Mouse (Mus musculus): ENCODE results near the gene Selenow. TPM values are rescaled to one million over a fixed set of nuclear protein-coding genes. Genes with fewer than 3 reads are reported as not detected.

Gene Selenow
- polyA plus RNA-seq, 1 experiment from 2014 or later, result 739 TPM

DNA sequence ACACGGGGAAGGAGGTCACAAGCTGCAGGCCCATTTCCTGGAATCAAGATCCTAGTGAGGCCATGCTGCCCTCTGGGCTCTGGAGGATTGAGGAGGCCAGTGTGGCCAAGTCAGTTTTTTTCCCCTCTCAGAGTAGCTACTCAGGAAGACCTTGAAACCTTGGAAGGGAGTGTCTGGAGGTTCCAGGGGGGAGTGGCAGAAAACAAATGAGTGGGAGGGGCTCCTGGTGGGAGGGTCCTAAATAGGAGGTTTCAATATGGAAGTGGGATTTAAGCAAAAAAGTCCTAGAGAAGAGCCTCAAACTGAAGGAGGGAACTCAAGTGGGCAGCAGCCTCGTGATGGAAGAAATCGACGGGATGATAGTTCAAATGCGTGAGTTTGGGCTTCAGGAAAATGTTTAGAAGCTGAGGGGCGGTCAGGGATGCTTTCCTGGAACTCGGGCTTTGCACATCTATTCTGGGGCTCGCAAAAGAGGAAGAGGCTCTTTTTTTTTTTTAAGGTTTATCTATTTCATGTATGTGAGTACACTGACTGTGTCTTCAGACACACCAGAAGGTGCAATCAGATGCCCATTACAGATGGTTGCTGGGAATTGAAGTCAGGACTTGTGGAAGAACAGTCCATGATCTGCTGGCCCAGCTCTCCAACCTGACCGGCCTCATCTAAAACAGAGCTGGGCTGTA, 20.7 kb downstream of the Selenow start:
- H3K4me3 ChIP-seq (replicated peaks; ENCODE audit: low read length), result no peak overlapping the region
- H3K9ac ChIP-seq (ENCODE audit: low read length), result no peak overlapping the region
- H3K4me2 ChIP-seq (ENCODE audit: low read depth, low read length), result no peak overlapping the region
- 76% methylated on average over 9 of the region's 9 CpGs for WGBS
- no peaks in the 10 kb centered on the region for H3K9me3 ChIP-seq (replicated peaks; ENCODE audit: control insufficient read depth, low read length)
- H3K27ac ChIP-seq (ENCODE audit: low read length), result no peak overlapping the region
- no peaks in the 10 kb centered on the region for H3K36me3 ChIP-seq (ENCODE audit: control insufficient read depth, insufficient read depth, low read length)
- ATAC-seq (ENCODE audit: insufficient read depth, low FRiP score), result no peak
- no peaks in the 10 kb centered on the region for H3K27me3 ChIP-seq (ENCODE audit: control insufficient read depth, insufficient read depth, low read length)
- H3K4me1 ChIP-seq (ENCODE audit: control insufficient read depth, insufficient read depth, low read length), result no peaks in the 10 kb centered on the region

DNA sequence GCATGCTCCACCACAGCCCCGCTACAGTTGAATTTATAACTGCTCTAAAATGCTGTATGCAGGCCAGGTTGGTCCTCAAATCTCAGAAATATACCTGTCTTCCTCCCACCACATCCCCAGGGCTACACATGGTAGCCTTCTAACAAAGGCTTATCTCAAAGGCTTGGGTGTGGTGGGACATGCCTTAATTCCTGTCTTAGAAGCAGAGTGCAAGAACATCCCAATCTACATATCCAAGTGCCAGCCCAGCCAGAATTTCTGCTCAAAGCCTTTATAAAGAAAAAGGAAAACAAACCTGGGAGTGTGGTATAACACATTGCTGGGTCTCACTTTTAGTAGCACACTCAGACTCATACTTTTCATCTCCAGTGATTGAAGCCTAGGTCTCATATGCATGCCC, 28.0 kb downstream of the Selenow start:
- H3K4me3 ChIP-seq (replicated peaks; ENCODE audit: low read length), result no peak overlapping the region
- ATAC-seq (ENCODE audit: insufficient read depth, low FRiP score), result no peak
- H3K9ac ChIP-seq (ENCODE audit: low read length), result no peak overlapping the region
- H3K36me3 ChIP-seq (ENCODE audit: control insufficient read depth, insufficient read depth, low read length), result no peaks in the 10 kb centered on the region
- no peak overlapping the region for H3K4me2 ChIP-seq (ENCODE audit: low read depth, low read length)
- no peaks in the 10 kb centered on the region for H3K9me3 ChIP-seq (replicated peaks; ENCODE audit: control insufficient read depth, low read length)
- H3K27ac ChIP-seq (ENCODE audit: low read length), result no peak overlapping the region
- WGBS, result 72% methylated on average over 1 of the region's 1 CpGs
- no peaks in the 10 kb centered on the region for H3K4me1 ChIP-seq (ENCODE audit: control insufficient read depth, insufficient read depth, low read length)
- H3K27me3 ChIP-seq (ENCODE audit: control insufficient read depth, insufficient read depth, low read length), result no peaks in the 10 kb centered on the region

DNA sequence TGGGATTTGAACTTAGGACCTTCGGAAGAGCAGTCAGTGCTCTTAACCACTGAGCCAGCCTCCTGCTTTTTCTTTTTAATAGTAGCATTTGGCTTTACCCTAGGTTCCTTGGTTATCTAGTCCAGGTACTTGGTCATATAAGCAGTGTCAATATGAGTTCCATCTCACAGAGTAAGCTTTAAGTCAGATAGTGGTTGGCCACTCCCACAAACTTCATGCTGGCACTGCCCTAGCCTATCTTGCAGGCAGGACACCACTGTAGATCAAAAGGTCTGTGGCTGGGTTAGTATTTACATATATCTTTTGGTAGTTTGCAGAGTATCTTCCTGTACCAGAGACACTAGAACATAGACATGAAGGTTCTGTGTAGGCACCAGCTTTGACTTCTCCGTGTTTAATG, 38.1 kb downstream of the Selenow start:
- H3K36me3 ChIP-seq (ENCODE audit: control insufficient read depth, insufficient read depth, low read length), result no peaks in the 10 kb centered on the region
- no peaks in the 10 kb centered on the region for H3K27me3 ChIP-seq (ENCODE audit: control insufficient read depth, insufficient read depth, low read length)
- WGBS, result 82% methylated on average over 2 of the region's 2 CpGs
- no peak for ATAC-seq (ENCODE audit: insufficient read depth, low FRiP score)
- H3K4me1 ChIP-seq (ENCODE audit: control insufficient read depth, insufficient read depth, low read length), result no peaks in the 10 kb centered on the region
- no peak overlapping the region for H3K9ac ChIP-seq (ENCODE audit: low read length)
- H3K4me3 ChIP-seq (replicated peaks; ENCODE audit: low read length), result no peak overlapping the region
- no peaks in the 10 kb centered on the region for H3K9me3 ChIP-seq (replicated peaks; ENCODE audit: control insufficient read depth, low read length)
- H3K4me2 ChIP-seq (ENCODE audit: low read depth, low read length), result no peak overlapping the region
- no peak overlapping the region for H3K27ac ChIP-seq (ENCODE audit: low read length)

DNA sequence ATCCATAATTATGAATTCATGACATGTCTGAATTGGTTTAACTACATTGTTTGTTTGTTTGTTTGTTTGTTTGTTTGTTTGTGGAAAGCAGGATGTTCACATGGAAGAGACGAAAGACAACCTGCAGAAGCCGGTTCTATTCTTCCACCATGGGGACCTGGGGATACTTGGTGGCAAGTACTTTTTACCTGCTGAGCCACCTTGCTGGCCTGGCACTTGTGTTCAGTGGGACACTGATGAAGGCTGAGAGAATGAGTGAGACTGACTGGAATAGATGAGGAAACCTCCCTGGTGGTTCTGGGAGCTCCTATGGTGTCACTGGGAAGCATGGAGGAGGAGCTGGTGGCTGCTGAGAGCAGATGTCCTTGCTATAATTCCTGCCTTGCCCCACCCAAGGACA, 39.9 kb downstream of the Selenow start, which contains the start of gene Crxos:
Gene Crxos (plus strand): TSS at position 301 of the 400 bp plus-strand sequence.
- no peak for ATAC-seq (ENCODE audit: insufficient read depth, low FRiP score)
- no peaks in the 10 kb centered on the region for H3K36me3 ChIP-seq (ENCODE audit: control insufficient read depth, insufficient read depth, low read length)
- H3K9me3 ChIP-seq (replicated peaks; ENCODE audit: control insufficient read depth, low read length), result no peaks in the 10 kb centered on the region
- H3K27me3 ChIP-seq (ENCODE audit: control insufficient read depth, insufficient read depth, low read length), result no peaks in the 10 kb centered on the region
- no peak within 1 kb of the TSS for H3K9ac ChIP-seq (ENCODE audit: low read length)
- H3K27ac ChIP-seq (ENCODE audit: low read length), result no peak within 1 kb of the TSS
- no peak within 1 kb of the TSS for H3K4me2 ChIP-seq (ENCODE audit: low read depth, low read length)
- H3K4me3 ChIP-seq (replicated peaks; ENCODE audit: low read length), result no peak within 1 kb of the TSS
- H3K4me1 ChIP-seq (ENCODE audit: control insufficient read depth, insufficient read depth, low read length), result no peaks in the 10 kb centered on the region
- WGBS, result 82% methylated on average over 2 of the region's 2 CpGs

DNA sequence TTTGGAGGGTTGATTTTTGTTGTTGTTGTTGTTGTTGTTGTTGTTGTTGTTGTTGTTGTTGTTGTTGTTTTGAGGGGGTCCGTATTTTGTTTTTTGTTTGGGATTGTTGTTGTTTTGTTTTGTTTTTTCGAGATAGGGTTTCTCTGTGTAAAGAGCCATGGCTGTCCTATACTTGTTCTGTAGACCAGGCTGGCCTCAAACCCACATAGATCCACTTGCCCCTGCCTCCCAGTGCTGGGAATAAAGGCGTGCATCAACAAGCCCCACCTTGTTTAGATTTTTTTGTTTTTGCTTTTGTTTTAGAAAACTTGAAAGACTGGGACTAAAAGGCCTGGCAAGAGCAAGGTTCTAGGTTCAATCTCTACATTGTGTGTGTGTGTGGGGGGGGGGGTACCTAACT, 40.4 kb downstream of the Selenow start:
- H3K4me1 ChIP-seq (ENCODE audit: control insufficient read depth, insufficient read depth, low read length), result no peaks in the 10 kb centered on the region
- no peak overlapping the region for H3K4me2 ChIP-seq (ENCODE audit: low read depth, low read length)
- no peaks in the 10 kb centered on the region for H3K36me3 ChIP-seq (ENCODE audit: control insufficient read depth, insufficient read depth, low read length)
- no peak overlapping the region for H3K9ac ChIP-seq (ENCODE audit: low read length)
- H3K27me3 ChIP-seq (ENCODE audit: control insufficient read depth, insufficient read depth, low read length), result no peaks in the 10 kb centered on the region
- 72% methylated on average over 3 of the region's 3 CpGs for WGBS
- no peak for ATAC-seq (ENCODE audit: insufficient read depth, low FRiP score)
- no peak overlapping the region for H3K27ac ChIP-seq (ENCODE audit: low read length)
- H3K9me3 ChIP-seq (replicated peaks; ENCODE audit: control insufficient read depth, low read length), result no peaks in the 10 kb centered on the region
- H3K4me3 ChIP-seq (replicated peaks; ENCODE audit: low read length), result no peak overlapping the region

DNA sequence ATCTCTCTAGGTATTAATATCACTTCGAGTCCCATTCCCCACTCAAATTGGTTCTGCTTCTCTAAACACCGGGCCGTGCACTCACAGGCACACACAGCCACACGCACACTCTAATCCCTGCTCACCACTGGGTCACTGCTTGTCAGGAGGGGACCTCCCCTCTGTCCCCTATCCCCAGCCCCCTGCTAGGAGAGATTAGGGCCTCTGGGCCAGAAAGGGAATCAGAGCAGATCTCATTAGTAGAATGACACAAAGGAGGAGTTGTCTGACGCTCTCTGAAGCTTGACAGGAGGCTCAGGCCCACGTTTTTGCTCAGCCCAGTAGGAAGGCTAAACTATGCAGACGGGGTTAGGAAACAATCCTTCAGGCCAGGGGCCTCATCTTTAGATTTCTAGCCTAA, 40.8 kb downstream of the Selenow start:
- ATAC-seq (ENCODE audit: insufficient read depth, low FRiP score), result no peak
- H3K4me3 ChIP-seq (replicated peaks; ENCODE audit: low read length), result no peak overlapping the region
- no peaks in the 10 kb centered on the region for H3K4me1 ChIP-seq (ENCODE audit: control insufficient read depth, insufficient read depth, low read length)
- no peaks in the 10 kb centered on the region for H3K9me3 ChIP-seq (replicated peaks; ENCODE audit: control insufficient read depth, low read length)
- H3K36me3 ChIP-seq (ENCODE audit: control insufficient read depth, insufficient read depth, low read length), result no peaks in the 10 kb centered on the region
- no peak overlapping the region for H3K4me2 ChIP-seq (ENCODE audit: low read depth, low read length)
- H3K27me3 ChIP-seq (ENCODE audit: control insufficient read depth, insufficient read depth, low read length), result no peaks in the 10 kb centered on the region
- WGBS, result 18% methylated on average over 7 of the region's 7 CpGs
- H3K9ac ChIP-seq (ENCODE audit: low read length), result no peak overlapping the region
- H3K27ac ChIP-seq (ENCODE audit: low read length), result no peak overlapping the region

DNA sequence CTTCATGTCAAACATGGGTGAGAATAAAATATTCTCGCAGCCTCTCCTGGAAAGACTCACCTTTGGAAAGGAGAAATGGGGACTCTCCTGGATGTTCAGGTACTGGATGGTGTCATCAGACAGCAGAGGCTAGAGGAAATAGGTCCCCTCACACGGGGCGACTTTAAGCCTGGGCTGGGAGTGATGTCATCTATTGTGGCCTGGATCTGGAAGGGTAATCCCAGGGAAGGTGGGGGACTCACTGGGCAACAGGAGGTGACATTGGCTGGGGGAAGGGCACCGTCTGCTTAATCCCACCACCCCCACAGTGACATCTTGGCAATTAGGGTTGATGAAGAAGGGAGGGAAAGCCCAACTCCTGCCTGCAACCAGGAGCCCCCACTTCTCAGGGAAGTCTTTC, 42.4 kb downstream of the Selenow start, which contains the start of gene Crx:
Gene Crx (minus strand): TSS at position 213 of the 400 bp plus-strand sequence.
- Histone ChIP-seq H3K4me2 (ENCODE audit: low read depth, low read length) (no peak within 1 kb of the TSS), H3K4me3 (replicated peaks; ENCODE audit: low read length) (no peak within 1 kb of the TSS), H3K36me3 (ENCODE audit: control insufficient read depth, insufficient read depth, low read length) (no peaks in the 10 kb centered on the region), H3K9me3 (replicated peaks; ENCODE audit: control insufficient read depth, low read length) (no peaks in the 10 kb centered on the region), H3K27ac (ENCODE audit: low read length) (no peak within 1 kb of the TSS), H3K27me3 (ENCODE audit: control insufficient read depth, insufficient read depth, low read length) (no peaks in the 10 kb centered on the region), H3K9ac (ENCODE audit: low read length) (no peak within 1 kb of the TSS), H3K4me1 (ENCODE audit: control insufficient read depth, insufficient read depth, low read length) (no peaks in the 10 kb centered on the region)
- 43% methylated on average over 4 of the region's 4 CpGs for whole genome bisulfite sequencing
- ATAC-seq (ENCODE audit: insufficient read depth, low FRiP score), result no peak

Other genes starting within 250 kb of the Selenow start
- gene Obox5, start 172.3 kb downstream of the Selenow start, polyA plus RNA-seq (2015; fragmentation: Nextera tagmentation; extraction: Ambion mirVana), result not detected in 2 replicates
- not detected in 2 replicates for gene Obox6, start 82.7 kb downstream of the Selenow start, polyA plus RNA-seq (2015; fragmentation: Nextera tagmentation; extraction: Ambion mirVana)
- gene Crx, start 42.4 kb downstream of the Selenow start, polyA plus RNA-seq (2015; fragmentation: Nextera tagmentation; extraction: Ambion mirVana), result not detected in 2 replicates
- gene Crxos, start 39.8 kb downstream of the Selenow start, polyA plus RNA-seq (2015; fragmentation: Nextera tagmentation; extraction: Ambion mirVana), result not detected in 2 replicates
- 162 and 168 TPM in 2 replicates for gene Nop53, start 23.7 kb upstream of the Selenow start, polyA plus RNA-seq (2015; fragmentation: Nextera tagmentation; extraction: Ambion mirVana)
- gene Ehd2, start 45.2 kb upstream of the Selenow start, polyA plus RNA-seq (2015; fragmentation: Nextera tagmentation; extraction: Ambion mirVana), result 65.8 and 76.3 TPM in 2 replicates
- 3.9 and 4.5 TPM in 2 replicates for gene Bicra, start 125.5 kb upstream of the Selenow start, polyA plus RNA-seq (2015; fragmentation: Nextera tagmentation; extraction: Ambion mirVana)
- gene Zfp541, start 139.4 kb upstream of the Selenow start, polyA plus RNA-seq (2015; fragmentation: Nextera tagmentation; extraction: Ambion mirVana), result 0.05 and 0.10 TPM in 2 replicates
- gene Napa, start 176.1 kb upstream of the Selenow start, polyA plus RNA-seq (2015; fragmentation: Nextera tagmentation; extraction: Ambion mirVana), result 206 and 230 TPM in 2 replicates
- 26.7 and 27.2 TPM in 2 replicates for gene Kptn, start 197.5 kb upstream of the Selenow start, polyA plus RNA-seq (2015; fragmentation: Nextera tagmentation; extraction: Ambion mirVana)
- 0.25 TPM in 2 replicates for gene Slc8a2, start 207.4 kb upstream of the Selenow start, polyA plus RNA-seq (2015; fragmentation: Nextera tagmentation; extraction: Ambion mirVana)

Data from stomach, embryonic 16.5 days (tissue).